Mouse (Mus musculus): ENCODE measurements around the gene Acot12.

- TF ChIP-seq GATA1 (IDR thresholded peaks at IDR 0.05; ENCODE audit: borderline replicate concordance, low read length) (no peak), FLI1 (IDR thresholded peaks at IDR 0.05; ENCODE audit: low read length) (no peak)
These were observed 27.7 kb downstream of the Acot12 start for GRCm38 (mm10) chr13:91768683-91769651.
